Mouse (Mus musculus) CH12.LX (cell line): ENCODE measurements around the gene Gm39653. TPM values are rescaled to one million over a fixed set of nuclear protein-coding genes. Genes with fewer than 3 reads are reported as not detected.

Source experiments
- DNase-seq: peaks from one replicate; pipeline ENCODE4 v3.0.0-alpha.2; 2013; ENCODE audit errors: extremely low read depth
- H3K27ac ChIP-seq: 2 replicates; pipeline ENCODE4 v1.5.1; 2012; ENCODE audit warnings: low read depth, mild to moderate bottlenecking, control low read depth, moderate library complexity; ENCODE audit not compliant: insufficient read depth
- H3K27me3 ChIP-seq: replicated peaks from 2 replicates; pipeline ENCODE3; 2012; ENCODE audit warnings: inconsistent platforms
- H3K36me3 ChIP-seq, 2 experiments: replicated peaks in 1 of 2; 2 replicates each; pipeline versions ENCODE3 to v1.6.1; 2012; ENCODE audit warnings: inconsistent platforms in 1 of 2, low read length in 1 of 2, mild to moderate bottlenecking in 1 of 2, mixed read lengths in 1 of 2, moderate library complexity in 1 of 2; ENCODE audit not compliant: control insufficient read depth in 1 of 2, insufficient read depth in 1 of 2
- H3K4me1 ChIP-seq, 2 experiments: 2 replicates each; pipeline ENCODE4 v1.6.1; 2012; ENCODE audit warnings: inconsistent platforms in 1 of 2, moderate library complexity in 1 of 2; ENCODE audit not compliant: insufficient read depth in 2 of 2, control insufficient read depth in 1 of 2
- H3K4me2 ChIP-seq: 2 replicates; pipeline ENCODE4 v1.6.1; 2012; ENCODE audit warnings: low read depth, mild to moderate bottlenecking, control low read depth; ENCODE audit not compliant: poor library complexity, insufficient read depth, severe bottlenecking
- H3K4me3 ChIP-seq, 3 experiments: fragments of 150-350 bp in 1 of 3; sonication (generic) in 1 of 3; replicated peaks in 1 of 3; 2 replicates each; pipeline versions ENCODE3 to v1.5.1; 2011 to 2012; ENCODE audit warnings: low read depth in 2 of 3, low read length in 2 of 3, mild to moderate bottlenecking in 2 of 3, moderate library complexity in 2 of 3, control low read depth in 1 of 3, improper control_type of control experiment in 1 of 3, inconsistent platforms in 1 of 3, mixed read lengths in 1 of 3; ENCODE audit not compliant: poor library complexity in 1 of 3
- H3K79me2 ChIP-seq: replicated peaks from 2 replicates; pipeline ENCODE4 v1.6.1; 2012; ENCODE audit warnings: mild to moderate bottlenecking, moderate library complexity; ENCODE audit not compliant: control insufficient read depth, poor library complexity, insufficient read depth, severe bottlenecking; ENCODE audit errors: extremely low read depth
- H3K9ac ChIP-seq: 2 replicates; pipeline ENCODE4 v1.6.1; 2012; ENCODE audit warnings: low read depth, mild to moderate bottlenecking, control low read depth, moderate library complexity; ENCODE audit not compliant: insufficient read depth
- H3K9me3 ChIP-seq: replicated peaks from 2 replicates; pipeline ENCODE3; 2012; ENCODE audit warnings: low read length, inconsistent platforms, mixed read lengths
- BHLHE40 ChIP-seq: IDR thresholded peaks from 2 replicates; pipeline ENCODE4 v1.6.1; 2011; ENCODE audit warnings: mild to moderate bottlenecking, low read depth, low read length, improper control_type of control experiment
- CHD1 ChIP-seq: IDR thresholded peaks from 2 replicates; pipeline ENCODE4 v1.6.1; 2012; ENCODE audit warnings: low read depth, low read length, improper control_type of control experiment, inconsistent platforms
- CTCF ChIP-seq, 2 experiments: IDR thresholded peaks in 1 of 2; conservative IDR thresholded peaks in 1 of 2; 2 replicates each; pipeline ENCODE4 v1.5.1; 2011 to 2012; ENCODE audit warnings: low read depth in 2 of 2, low read length in 2 of 2, improper control_type of control experiment in 1 of 2, inconsistent platforms in 1 of 2, mild to moderate bottlenecking in 1 of 2, moderate library complexity in 1 of 2
- E2F4 ChIP-seq: IDR thresholded peaks from 2 replicates; pipeline ENCODE4 v1.6.1; 2011; ENCODE audit warnings: low read depth, low read length, improper control_type of control experiment; ENCODE audit not compliant: insufficient replicate concordance
- ELF1 ChIP-seq: IDR thresholded peaks from 2 replicates; pipeline ENCODE4 v1.6.1; 2014; ENCODE audit warnings: low read depth, mild to moderate bottlenecking, inconsistent platforms, low read length, improper control_type of control experiment
- EP300 ChIP-seq: IDR thresholded peaks from 2 replicates; pipeline ENCODE4 v1.6.1; 2011; ENCODE audit warnings: low read length, improper control_type of control experiment
- ETS1 ChIP-seq: conservative IDR thresholded peaks from 2 replicates; pipeline ENCODE4 v1.6.1; 2012; ENCODE audit warnings: low read depth, mild to moderate bottlenecking, inconsistent platforms, low read length, improper control_type of control experiment, moderate library complexity
- GABPA ChIP-seq: IDR thresholded peaks from 2 replicates; pipeline ENCODE4 v1.6.1; 2012; ENCODE audit warnings: low read depth, low read length, improper control_type of control experiment, inconsistent platforms; ENCODE audit not compliant: insufficient replicate concordance
- HCFC1 ChIP-seq: IDR thresholded peaks from 2 replicates; pipeline ENCODE4 v1.6.1; 2012; ENCODE audit warnings: low read depth, mild to moderate bottlenecking, inconsistent platforms, low read length, improper control_type of control experiment
- IRF4 ChIP-seq: IDR thresholded peaks from 2 replicates; pipeline ENCODE4 v1.6.1; 2014; ENCODE audit warnings: low read depth, mild to moderate bottlenecking, inconsistent platforms, low read length, improper control_type of control experiment
- JUN ChIP-seq: IDR thresholded peaks from 2 replicates; pipeline ENCODE4 v1.6.1; 2011; ENCODE audit warnings: low read depth, mild to moderate bottlenecking, low read length, improper control_type of control experiment, moderate library complexity; ENCODE audit not compliant: insufficient read depth
- KAT2A ChIP-seq: IDR thresholded peaks from 2 replicates; pipeline ENCODE4 v1.6.1; 2012; ENCODE audit warnings: low read length, improper control_type of control experiment, inconsistent platforms; ENCODE audit not compliant: insufficient replicate concordance
- MAFK ChIP-seq: IDR thresholded peaks from 2 replicates; pipeline ENCODE4 v1.6.1; 2011; ENCODE audit warnings: low read length, improper control_type of control experiment; ENCODE audit not compliant: insufficient replicate concordance
- MAX ChIP-seq: IDR thresholded peaks from 2 replicates; pipeline ENCODE4 v1.6.1; 2011; ENCODE audit warnings: low read length, improper control_type of control experiment
- MEF2A ChIP-seq: IDR thresholded peaks from 2 replicates; pipeline ENCODE4 v1.6.1; 2014; ENCODE audit warnings: low read depth, mild to moderate bottlenecking, inconsistent platforms, low read length, improper control_type of control experiment, borderline replicate concordance
- MYC ChIP-seq: IDR thresholded peaks from 2 replicates; pipeline ENCODE4 v1.6.1; 2011; ENCODE audit warnings: low read depth, mild to moderate bottlenecking, improper control_type of control experiment, low read length
- NELFE ChIP-seq: IDR thresholded peaks from 2 replicates; pipeline ENCODE4 v1.6.1; 2011; ENCODE audit warnings: low read depth, low read length, improper control_type of control experiment
- PAX5 ChIP-seq: IDR thresholded peaks from 2 replicates; pipeline ENCODE4 v1.6.1; 2012; ENCODE audit warnings: low read length, inconsistent platforms, mixed read lengths
- POLR2A ChIP-seq: IDR thresholded peaks from 2 replicates; pipeline ENCODE4 v1.6.1; 2011; ENCODE audit warnings: low read depth, mild to moderate bottlenecking, improper control_type of control experiment, low read length
- RAD21 ChIP-seq: IDR thresholded peaks from 2 replicates; pipeline ENCODE4 v1.6.1; 2011; ENCODE audit warnings: low read depth, mild to moderate bottlenecking, low read length, improper control_type of control experiment, moderate library complexity
- RCOR1 ChIP-seq: conservative IDR thresholded peaks from 2 replicates; pipeline ENCODE4 v1.6.1; 2012; ENCODE audit warnings: low read depth, mild to moderate bottlenecking, inconsistent platforms, low read length, improper control_type of control experiment
- SIN3A ChIP-seq: IDR thresholded peaks from 2 replicates; pipeline ENCODE4 v1.6.1; 2012; ENCODE audit warnings: low read length, improper control_type of control experiment, inconsistent platforms
- TCF12 ChIP-seq: IDR thresholded peaks from 2 replicates; pipeline ENCODE4 v1.6.1; 2014; ENCODE audit warnings: low read depth, mild to moderate bottlenecking, inconsistent platforms, low read length, improper control_type of control experiment
- UBTF ChIP-seq: IDR thresholded peaks from 2 replicates; pipeline ENCODE4 v1.6.1; 2012; ENCODE audit warnings: low read depth, mild to moderate bottlenecking, inconsistent platforms, low read length, improper control_type of control experiment, moderate library complexity
- USF1 ChIP-seq: IDR thresholded peaks from 2 replicates; pipeline ENCODE4 v1.6.1; 2014; ENCODE audit warnings: low read depth, mild to moderate bottlenecking, inconsistent platforms, low read length, improper control_type of control experiment
- ZNF384 ChIP-seq: IDR thresholded peaks from 2 replicates; pipeline ENCODE4 v1.6.1; 2012; ENCODE audit warnings: low read depth, low read length, improper control_type of control experiment, inconsistent platforms
- dilution Hi-C: fragments of 300-500 bp; cut with MboI; formaldehyde crosslinking; loops from 2 replicates; pipeline ENCODE4 v1.14.3; 2020; ENCODE audit warnings: low sequenced_read_pairs; ENCODE audit not compliant: extremely low pct_unique_long_range_greater_than_20kb, extremely low pct_ligation_motif_present
- in situ Hi-C: fragments of 300-500 bp; cut with MboI; formaldehyde crosslinking; loops from 3 replicates; pipeline ENCODE4 v1.14.3; 2019; ENCODE audit warnings: low sequenced_read_pairs, low pct_ligation_motif_present, low pct_unique_long_range_greater_than_20kb, mixed read lengths
- polyA plus RNA-seq: library from polyadenylated mRNA; unstranded; fragments of >175 nt; gene quantifications from 2 replicates; pipeline ENCODE4 v1.2.1, GENCODE M21; 2012; ENCODE audit warnings: low read depth; ENCODE audit not compliant: insufficient read length
- total RNA-seq, 2 experiments: library from RNA; depleted of rRNA; stranded (reverse); fragments of 300-350 nt in 1 of 2; fragments of >200 nt in 1 of 2; gene quantifications; 2 replicates each; pipeline ENCODE4 v1.2.3; 2012 to 2014

The Gm39653 gene
- total and polyA plus RNA-seq, 3 experiments: not detected

DNA sequence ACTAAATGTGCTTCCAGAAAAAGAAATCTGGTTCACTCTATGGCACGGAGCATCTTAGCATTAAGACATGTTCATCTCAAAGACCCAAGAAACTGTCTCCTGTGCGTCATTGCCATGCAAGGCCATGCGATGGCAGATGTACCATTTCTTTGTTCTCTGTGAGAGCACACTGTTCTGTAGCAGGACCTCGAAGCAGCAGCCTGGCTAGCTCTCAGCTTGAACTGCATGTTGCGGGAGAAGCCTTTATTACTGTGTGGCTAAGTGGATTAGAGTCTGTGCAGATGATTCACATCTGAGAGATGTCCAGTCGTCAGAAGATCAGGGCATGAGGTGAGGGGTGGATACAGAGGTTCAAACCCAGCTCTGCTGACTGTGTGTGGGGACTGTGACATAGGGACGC, 28.9 kb upstream of the Gm39653 start:
- H3K4me2 ChIP-seq: no peak overlapping the region
- H3K79me2 ChIP-seq: no peaks in the 10 kb centered on the region
- dilution Hi-C loops: no loop called here
- H3K4me1 ChIP-seq: peaks cover 2 to 7% of the 10 kb centered on the region in 2 experiments; a peak in 1 of 4 replicates
- H3K27ac ChIP-seq: no peak overlapping the region
- DNase-seq: no peak
- H3K4me3 ChIP-seq: no peak overlapping the region
- in situ Hi-C loops: no loop called here
- H3K27me3 ChIP-seq: no peaks in the 10 kb centered on the region
- TF ChIP-seq PAX5: no peak
- no peak for TF ChIP-seq IRF4
- no peak for TF ChIP-seq CHD1
- no peak for TF ChIP-seq UBTF
- no peak for TF ChIP-seq MAFK
- TF ChIP-seq ETS1: no peak
- no peak for TF ChIP-seq RAD21
- no peak for TF ChIP-seq E2F4
- no peak for TF ChIP-seq MAX
- no peak for TF ChIP-seq NELFE
- TF ChIP-seq MYC: no peak
- TF ChIP-seq TCF12: no peak
- TF ChIP-seq EP300: no peak
- no peak for TF ChIP-seq MEF2A
- TF ChIP-seq ZNF384: no peak
- TF ChIP-seq, all 38 proteins: peak for 0
- H3K36me3 ChIP-seq: no peaks in the 10 kb centered on the region
- no peaks in the 10 kb centered on the region for H3K9me3 ChIP-seq
- H3K9ac ChIP-seq: no peak overlapping the region

DNA sequence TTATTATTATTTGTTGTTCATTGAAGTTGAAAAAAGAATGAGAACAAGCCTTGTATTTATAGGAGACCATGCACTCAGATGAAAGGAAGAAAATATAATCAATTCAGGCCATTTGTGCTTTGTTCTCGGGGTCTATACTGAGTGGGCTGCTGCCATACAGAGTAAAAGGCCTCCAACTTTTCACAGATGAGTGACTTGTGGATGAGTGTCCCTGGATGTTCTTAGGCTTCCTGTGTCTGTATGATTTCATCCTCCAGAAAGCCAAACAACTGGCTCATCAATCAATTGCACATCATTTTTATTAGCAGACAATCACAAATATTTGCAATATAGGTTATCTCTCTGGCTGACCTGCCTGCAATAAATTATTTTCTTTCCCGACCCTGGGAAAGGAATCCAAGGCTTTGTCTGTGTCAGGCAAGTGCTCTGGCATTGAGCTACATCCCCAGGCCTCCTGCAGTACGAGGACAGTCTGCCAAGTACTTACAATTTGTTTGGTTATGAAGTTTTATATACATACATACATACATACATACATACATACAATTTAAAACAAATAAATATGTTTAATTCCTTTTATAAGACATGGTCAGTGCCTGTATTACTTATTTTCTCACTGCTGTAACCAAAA, 11.8 kb upstream of the Gm39653 start:
- Histone ChIP-seq H3K9ac (no peak overlapping the region), H3K27ac (no peak overlapping the region), H3K4me3 (no peak overlapping the region), H3K4me1 (no peaks in the 10 kb centered on the region), H3K9me3 (no peaks in the 10 kb centered on the region), H3K79me2 (no peaks in the 10 kb centered on the region), H3K27me3 (no peaks in the 10 kb centered on the region), H3K36me3 (no peaks in the 10 kb centered on the region), H3K4me2 (no peak overlapping the region)
- no peak for DNase-seq
- in situ Hi-C loops: no loop called here
- dilution Hi-C loops: no loop called here
- TF ChIP-seq UBTF: no peak
- TF ChIP-seq CTCF (conservative IDR thresholded peaks at IDR 0.05 in 1 of 2, IDR thresholded peaks at IDR 0.05 in 1 of 2; ENCODE audit: low read depth in 2 of 2, low read length in 2 of 2): no peak
- no peak for TF ChIP-seq GABPA
- no peak for TF ChIP-seq JUN
- TF ChIP-seq USF1: no peak
- no peak for TF ChIP-seq PAX5
- TF ChIP-seq POLR2A: no peak
- no peak for TF ChIP-seq ELF1
- no peak for TF ChIP-seq BHLHE40
- TF ChIP-seq RAD21: no peak
- TF ChIP-seq KAT2A: no peak
- TF ChIP-seq SIN3A: no peak
- no peak for TF ChIP-seq MAX
- no peak for TF ChIP-seq HCFC1
- TF ChIP-seq RCOR1: no peak
- no peak for TF ChIP-seq MEF2A
